Mouse (Mus musculus) MN1 (cell line): ENCODE results near the gene Espn.
A peak's percentile ranks its signal among the peaks of the same experiment; 100 is the strongest.

Experiments
- DNase-seq: peaks from one replicate; pipeline ENCODE4 v3.0.0-alpha.2; 2016; ENCODE audit warnings: low spot score

Gene Espn

DNA sequence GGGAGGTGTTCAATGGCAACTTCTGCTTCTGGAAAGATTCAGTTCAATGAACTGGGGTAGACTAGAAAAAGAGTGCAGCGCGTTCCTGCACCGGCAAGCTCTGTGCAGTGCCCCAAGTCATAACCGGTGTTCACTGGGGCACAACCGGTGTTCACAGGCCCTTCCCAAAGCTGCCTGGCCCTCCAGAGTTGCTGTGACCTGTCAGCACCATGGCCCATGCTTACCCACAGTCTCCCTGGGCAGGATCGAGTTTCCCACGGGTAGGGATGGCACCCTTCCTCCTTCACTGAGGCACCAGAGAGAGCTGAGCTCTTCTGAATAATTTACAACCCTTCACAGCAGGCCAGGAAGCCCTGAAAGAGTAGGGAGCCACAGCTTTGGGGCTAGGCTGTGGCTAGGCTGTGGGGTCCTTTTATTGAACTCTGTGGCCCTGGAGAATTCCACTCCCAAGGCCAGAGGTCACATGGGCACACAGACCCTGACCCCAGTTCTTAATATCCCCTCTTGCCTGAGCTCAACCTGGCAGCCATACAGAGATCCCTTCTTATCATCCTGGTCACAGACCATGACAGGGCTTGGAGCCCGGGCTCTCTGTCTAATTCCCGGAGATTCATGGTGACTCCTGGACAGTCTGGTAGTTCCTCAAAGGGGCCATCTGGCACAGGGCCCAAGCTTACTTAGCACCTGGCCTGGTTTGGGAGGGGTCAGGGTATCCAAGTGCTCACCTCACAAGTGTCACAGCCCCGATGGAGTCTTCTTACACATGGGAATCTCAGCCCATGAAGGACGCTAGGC is 5.9 kb downstream of the Espn start:
- DNase-seq = no peak

DNA sequence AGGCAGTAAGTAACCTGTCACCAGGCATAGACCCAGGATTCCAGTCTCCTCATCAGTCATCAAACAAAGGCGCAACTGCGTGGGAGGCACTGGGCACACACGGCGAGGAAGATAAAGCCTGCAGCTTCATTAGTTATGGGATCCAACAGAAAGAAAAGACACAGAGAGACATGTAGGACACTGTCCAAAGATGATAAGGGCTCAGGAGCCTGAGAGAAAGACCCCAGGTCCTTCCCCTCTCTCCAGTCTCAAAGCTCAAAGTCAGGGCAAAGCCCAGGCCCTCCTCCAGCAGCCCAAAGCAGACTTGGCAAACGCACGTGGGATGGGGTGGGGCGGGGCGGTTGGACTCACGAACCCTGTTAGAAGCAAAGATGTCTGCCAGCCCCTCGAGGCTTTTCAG is 6.7 kb downstream of the Espn start:
- no peak for DNase-seq

DNA sequence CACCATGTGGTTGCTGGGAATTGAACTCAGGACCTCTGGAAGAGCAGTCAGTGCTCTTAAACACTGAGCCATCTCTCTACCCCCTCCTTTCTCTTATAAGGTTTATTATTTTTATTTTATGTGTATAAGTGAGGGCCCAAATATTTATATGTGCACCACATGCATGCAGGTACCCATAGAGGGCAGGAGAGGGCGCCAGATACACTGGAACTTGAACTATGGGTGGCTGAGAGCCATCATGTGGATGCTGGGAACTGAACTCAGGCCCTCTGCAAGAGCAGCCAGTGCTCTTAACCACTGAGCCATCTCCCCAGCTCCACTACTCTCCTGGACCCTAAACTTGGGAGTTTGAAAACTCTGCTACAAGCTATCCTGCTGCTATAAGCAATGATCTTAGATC is 8.5 kb downstream of the Espn start:
- no peak for DNase-seq

DNA sequence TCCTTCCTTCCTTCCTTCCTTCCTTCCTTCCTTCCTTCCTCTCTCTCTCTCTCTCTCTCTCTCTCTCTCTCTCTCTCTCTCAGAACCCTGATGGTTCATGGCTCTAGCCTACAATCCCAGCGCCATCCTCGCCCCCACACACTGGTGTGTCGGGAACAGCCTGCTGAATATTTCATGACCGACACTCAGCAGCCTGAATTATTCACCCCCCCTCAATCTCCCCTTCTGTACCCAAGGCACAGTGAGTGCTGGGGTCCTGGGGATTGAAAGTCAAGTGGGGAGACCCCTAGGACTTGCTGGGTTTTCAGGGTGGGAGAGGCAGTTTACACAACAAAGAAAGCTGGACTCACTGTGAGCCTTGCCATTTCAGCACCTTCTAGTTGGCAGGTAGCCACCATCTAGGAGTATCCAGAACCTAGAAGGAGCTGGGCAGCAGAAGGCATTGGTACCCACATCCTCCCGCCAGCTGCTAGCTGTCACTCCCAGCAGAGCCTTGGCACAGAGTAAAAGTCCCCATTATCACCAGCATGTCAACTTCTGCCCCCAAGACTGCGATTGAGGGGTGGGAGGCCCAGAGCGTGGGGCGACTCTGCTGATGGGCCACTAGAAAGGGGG is 10.5 kb downstream of the Espn start:
- DNase-seq = no peak

DNA sequence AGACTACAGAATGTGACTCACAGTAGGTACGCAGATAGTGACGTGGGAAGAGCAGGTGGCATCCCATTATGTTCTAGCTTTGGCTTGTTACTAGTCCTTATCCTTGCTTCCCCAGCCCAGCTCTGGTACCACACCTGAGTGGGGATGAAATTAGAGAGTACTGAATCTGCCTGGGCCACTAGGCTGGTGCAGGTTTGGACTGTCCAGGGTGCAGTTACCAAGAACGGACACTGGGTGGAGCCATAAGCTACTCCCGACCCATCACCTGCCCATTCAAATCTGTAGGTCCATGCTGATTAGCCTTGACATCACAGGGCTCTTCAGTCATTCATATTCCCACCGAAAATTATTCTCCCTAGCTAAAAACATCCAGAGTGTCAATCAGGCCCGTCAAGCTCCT is 11.7 kb downstream of the Espn start:
- peak; percentile 64 for DNase-seq

DNA sequence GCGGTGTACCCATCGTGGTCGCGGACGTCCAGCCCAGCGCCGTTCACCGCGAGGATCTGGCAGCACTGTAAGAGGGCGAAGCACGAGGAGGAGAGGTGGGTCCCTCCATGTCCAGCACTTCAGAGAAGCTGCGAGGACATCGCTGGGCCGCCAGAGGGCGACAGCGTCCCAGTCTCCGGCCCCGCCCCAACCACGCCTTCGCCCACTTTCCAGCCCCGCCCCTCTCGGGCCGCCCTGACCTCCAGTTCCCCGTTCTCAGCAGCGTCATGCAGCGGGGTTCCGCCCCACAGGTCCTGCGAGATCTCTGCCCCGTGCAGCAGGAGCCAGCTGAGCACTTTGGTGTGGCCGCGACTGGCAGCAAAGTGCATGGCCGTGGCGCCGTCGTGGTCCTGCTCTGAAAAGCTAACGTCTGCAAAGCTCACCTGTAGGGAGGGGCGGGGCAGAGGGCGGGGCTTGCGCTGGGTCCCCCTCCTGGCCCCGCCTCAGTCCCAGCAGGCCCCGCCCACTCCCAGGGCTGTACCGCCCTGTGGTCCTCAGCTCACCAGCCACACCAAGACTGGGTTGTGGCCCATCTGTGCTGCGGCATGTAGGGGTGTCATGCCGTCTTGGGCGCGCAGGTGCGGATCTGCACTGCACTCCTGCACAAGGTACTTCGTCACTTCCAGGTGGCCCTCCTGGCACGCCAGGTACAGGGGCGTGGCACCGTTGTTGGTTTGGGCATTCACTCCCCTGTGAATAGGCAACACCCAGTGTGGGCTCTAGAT is 13.5 kb downstream of the Espn start:
- DNase-seq = no peak

DNA sequence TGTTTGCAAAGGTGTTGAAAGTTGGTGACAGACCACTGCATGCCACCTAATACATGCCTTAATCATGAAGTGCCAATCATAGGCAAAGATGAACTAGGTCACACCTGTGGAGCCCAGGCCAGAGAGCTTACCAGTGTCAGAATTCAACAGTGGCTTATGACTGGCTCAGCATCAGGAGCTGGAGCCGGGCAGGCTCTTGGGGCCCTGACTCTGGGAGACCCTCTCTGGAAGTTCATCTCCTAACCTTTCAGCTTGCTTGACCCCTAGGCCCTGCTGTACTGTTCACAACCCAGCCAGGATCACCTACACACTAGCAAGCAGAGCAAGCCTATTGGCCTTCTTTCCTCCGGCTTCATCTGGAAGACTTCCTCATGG is 15.3 kb downstream of the Espn start:
- DNase-seq = no peak

DNA sequence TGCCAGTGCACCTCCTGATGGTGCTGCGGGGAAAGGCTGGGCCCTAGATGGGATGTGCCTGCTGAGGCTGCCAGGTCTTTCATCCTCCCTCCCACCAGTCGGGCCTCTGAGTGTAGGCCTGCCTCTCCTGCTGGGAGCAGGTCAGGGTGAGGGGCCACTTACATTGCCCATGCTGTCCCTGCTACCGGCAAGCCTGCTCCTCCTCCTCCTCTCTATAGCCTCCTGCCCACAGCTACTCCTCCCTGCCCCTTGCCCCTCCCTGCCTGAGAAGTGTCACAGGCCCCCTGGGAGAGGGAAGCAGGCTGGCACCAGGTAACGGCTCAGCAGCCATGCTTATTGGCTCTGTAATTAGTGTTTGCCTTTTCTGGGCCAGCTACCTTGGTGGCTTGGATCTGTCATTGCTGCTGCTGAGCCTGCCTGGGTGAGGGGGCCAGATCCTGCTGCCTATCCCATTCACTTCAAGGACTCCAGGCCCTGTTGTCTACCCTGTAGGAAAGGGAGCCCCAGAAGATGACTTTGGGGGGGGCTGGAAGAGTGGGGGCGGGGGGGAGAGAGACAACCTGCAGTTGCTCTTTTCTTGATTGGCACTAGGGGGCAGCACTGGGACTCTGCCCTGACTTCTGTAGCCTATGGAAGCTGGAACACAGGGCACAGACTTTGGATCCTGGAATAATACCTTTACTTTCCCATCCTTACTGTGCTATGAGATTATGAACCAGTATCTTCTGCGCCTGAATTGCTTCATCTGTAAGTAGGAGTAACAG is 15.9 kb downstream of the Espn start:
- DNase-seq = no peak

DNA sequence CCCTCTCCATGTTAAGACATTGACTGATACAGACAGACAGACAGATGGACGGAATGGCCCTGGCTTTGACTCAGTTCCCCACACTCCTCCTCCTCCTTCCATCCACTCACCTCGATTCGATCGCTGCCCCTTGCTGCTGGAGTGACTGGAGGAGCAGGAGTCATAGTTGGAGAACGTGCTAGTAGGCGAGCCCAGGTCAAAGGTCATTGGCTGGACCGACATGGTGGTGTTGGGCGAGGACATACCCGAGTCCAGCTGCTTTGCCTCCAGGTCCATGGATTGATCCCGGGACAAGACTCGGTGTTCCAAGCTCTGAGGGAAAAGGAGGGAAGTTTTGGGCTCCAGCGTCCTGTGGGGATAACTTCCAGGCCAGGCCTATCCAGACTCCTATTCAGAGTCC is 16.8 kb downstream of the Espn start:
- no peak for DNase-seq

DNA sequence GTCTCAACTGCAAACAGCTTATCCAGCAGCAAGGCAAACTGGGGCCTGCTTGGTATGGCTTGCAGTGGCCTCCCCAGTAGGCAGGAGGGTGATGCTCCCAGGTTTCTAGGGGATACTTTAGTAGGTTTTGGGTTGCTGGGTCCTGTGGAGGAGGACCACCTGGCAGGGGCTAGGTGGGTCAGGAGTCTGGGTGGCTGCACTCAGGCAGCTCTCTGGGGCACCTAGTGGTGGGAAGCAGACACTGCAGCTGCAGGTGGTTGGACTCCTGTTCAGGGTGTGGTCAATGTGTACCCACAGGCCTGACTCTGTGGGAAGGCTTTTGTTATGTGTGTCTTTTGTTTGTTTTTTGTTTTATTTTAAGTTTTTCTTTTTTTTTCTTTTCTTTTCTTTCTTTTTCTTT is 17.7 kb downstream of the Espn start:
- DNase-seq = peak; percentile 62

DNA sequence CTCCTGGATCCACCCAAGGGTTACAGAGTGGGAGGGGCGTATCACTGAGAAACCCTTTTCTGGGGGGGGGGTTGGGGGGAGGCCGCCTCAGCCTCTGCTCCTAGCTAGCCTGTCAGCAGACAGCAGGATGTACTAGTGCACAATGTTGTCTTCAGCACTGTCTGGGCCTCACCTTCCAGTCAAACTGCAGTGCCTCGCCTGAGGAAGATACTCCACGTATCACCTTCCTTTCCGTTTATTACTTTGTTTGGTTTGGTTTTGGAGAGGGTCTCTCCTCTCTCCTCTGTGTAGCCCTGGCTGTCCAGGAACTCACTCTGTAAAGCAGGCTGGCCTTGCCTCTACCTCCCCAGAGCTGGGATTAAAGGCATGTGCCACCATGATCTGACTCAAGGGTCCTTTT is 19.0 kb downstream of the Espn start:
- no peak for DNase-seq

DNA sequence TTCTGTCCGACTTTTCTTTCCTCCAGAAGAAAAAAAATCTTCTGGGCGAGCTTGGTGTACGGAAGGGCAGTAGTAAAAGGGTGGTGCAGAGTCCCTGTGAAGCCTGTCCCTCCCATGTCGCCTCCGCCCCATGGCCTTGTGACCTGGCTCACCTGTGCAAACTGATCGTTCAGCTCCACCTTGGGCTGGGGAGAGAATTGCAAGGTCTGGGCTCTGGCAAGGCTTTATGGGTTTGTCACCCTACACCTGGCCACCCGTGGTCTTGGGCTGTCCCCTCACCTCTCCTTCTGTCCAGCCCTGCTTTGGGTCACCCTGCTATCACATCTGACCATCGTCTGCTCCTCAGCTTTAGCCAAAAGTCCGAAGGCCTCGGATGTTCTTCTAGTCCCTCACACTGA is 19.4 kb downstream of the Espn start:
- DNase-seq = no peak

DNA sequence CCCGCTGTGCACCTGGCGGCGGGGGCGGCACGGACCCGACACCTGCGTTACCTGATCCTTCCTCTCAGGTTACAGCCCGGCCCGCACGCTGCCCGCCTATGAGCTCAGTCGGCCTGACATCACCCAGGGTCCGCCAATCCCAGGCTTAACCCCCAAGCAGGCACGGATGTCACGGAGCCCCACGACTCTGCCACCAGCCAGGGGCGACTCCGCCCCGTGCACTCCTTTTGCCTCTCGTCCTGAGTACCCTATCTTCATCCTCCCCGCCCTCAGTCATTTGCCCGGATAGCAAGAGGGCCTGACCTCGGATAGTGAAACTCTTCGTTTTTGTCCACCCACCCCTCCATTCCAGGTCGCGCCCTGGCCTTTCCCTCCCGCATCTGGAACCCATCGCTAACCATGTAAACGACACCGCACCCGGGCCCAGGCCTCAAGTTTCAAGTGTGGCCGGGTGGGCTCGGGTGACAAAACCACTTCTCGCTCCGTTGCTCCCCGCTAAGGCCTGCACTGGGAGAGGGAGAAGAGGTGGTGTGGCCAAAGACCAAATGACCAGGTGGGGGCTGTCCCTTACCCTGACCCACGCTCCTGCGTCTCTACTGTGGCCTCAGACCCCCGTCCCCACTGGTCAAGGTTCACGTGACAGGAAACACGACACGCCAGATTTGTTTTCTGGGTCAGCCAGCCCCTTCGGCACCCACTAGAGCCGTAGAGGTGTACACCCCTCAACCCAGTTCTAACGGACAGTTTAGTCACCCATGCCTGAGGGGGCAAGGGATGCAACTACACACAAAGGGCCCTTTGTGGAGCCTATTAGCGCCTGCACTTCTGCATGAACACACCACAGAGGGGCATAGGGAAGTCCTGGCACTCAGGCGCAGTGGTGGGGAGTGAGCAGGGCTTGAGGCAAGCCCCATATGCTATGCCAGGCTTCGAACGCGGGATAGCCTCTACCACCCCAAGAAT is 20.1 kb downstream of the Espn start:
- no peak for DNase-seq

DNA sequence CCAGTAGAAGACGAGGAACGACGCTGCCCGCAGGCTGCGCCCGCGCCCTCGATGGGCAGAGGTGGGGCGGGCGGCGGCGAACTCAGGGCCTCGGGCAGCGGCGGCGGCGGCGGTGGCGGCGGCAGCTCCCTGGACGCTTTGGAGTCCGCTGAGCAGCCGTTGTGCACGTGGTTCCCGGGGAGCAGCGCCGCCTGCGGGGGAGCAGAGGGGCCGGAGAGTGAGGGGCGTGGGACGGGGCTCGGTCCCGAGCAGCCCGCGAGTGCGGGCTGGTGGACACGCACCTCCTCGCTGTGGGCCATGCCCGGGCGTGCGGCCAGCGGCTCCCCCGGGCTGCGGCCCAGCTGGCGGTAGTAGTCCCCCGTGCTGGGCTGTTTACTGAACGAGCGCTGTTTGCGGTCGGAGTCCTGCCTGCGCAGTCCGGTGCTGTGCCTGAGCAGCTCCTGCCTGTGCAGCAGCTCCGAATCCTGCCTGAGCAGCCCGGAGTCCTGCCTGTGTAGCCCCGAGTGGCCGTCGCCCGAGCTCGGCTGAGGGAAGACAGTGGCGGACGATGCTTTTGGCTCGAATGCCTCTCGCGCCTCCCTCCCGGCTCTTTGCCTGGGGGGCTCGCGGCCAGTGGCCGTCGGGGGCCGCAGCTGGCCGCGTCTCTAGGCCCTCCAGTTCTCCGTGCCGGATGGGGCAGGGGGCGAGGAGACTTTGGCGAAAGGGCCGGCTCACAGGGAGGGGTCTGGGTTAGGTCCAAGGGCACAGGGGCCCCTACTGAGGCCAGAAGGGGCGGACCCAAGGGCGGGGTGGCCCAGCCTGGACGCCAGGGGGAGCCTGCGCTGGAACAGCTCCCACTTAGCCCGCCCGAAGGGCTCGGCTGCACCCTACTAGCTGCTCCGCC is 21.2 kb downstream of the Espn start:
- peak; percentile 81 for DNase-seq

DNA sequence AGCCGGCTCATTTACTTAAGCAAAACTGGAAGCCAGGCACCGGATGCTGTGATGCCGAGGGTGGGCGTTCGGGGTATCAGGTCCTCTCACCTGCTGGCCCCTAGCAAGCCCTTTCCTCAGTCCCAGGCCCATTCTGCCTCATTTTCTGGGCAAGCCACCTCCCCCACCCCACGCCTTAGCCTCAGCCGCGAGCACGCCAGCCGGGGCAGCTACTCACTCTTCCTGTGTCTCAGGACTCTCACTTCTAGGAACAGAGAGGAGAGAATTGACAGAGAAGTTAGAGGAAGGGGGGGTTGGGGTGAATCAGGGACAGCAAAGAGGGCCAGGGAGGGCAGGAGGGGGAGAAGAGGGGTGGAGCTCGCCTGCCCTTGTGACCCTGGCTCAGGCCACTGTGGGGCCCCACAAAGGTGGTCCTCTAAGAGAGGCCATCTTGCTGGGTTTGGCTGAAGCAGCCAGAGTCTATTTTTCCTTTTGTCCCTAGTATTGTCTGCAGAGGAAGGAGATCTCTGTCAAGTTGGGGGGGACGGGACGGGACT is 22.7 kb downstream of the Espn start:
- DNase-seq = no peak

DNA sequence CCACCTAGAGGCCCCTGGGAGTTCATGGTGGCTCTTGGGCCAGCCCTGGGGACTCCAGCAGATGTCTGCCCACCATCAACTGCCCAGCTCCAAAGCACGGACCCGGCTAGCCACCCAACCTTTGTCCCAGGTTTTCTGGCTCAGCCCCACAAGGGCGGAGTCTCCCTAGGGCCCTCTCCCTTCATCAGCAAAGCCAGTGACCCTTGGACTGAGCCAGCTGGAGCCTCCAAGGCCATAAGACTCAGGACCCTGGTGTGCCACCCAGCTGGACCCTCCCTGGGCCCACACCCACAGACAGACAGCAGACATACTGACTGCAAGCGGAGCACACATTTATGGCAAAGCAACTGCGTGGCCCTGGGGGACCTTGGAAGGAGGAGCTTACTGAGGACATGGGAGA is 23.4 kb downstream of the Espn start:
- DNase-seq = no peak

DNA sequence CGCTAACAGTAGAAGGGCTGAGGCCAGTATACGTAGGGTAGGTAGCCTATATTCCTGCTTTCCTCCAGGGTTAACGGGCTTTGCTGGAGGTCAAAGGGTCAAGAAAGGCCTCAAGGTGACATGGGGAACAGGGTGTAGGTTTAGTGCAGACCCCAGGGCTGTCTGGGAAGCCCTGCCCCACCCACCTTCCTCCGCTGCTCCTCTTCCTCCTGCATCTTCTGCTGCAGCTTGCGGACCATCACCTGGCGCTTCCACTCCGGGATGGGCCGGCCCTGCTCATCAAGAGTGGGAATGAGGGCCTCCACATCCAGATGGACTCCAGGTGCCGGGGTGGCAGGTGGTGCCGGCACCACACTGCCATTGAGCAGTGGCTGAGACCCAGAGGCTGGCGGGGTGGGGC is 24.3 kb downstream of the Espn start:
- DNase-seq = no peak

DNA sequence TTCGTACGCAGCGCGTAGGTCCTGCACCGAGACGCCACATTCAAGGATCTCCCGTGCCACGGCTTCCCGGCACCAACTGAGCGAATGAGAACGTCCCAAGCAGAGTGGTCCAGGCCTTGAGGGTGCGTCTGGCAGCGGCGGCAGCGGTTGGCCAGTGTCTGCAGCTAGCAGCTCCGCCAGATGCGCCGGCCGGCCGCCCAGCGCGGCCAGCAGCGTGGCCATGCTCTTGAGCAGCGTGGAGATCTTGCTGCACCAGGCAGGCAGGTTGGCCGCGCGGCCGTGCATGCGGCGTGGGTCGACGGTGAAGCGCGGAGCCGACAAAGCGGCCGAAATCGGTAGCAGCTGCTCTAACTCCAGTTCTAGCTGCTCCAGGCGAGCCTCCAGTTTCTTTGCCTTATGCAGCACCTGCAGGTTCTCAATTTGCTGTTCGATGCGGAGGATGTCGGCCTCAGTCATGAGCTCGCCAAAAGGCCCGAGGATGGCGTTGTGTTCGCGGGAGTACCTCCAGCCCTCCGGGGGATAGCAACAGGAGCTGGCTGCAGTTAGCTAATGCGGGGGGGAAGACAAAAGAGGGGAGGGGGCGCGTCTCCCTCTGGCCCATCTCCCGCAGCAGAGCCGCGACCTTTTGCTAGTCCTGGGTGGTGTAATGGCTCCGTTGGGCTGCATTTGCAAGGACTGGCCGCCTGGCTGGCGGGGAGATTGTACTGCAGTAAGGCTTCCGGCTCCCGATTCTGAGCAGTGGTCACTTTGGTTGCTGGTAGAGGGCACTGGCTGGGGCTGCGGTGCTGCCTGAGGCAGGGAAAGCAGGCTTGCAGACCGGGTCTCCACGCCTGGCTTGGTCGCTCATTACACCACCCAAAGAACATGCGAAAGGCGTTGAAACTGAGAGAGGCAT is 25.9 kb downstream of the Espn start:
- DNase-seq = no peak
